Mouse (Mus musculus): ENCODE data around the gene Fndc3b.

The Fndc3b gene

GRCm38 (mm10) chr3:27691486-27692160 lies 19.5 kb downstream of the Fndc3b start:
- H3K4me3 ChIP-seq (replicated peaks; ENCODE audit: low read length) = no peak overlapping the region
- no peaks in the 10 kb centered on the region for H3K9me3 ChIP-seq (ENCODE audit: low read length)
- TF ChIP-seq POU5F1 (IDR thresholded peaks at IDR 0.05; ENCODE audit: borderline replicate concordance, low read length) (no peak), NANOG (IDR thresholded peaks at IDR 0.05; ENCODE audit: borderline replicate concordance, low read length) (no peak), CTCF (conservative IDR thresholded peaks at IDR 0.05; ENCODE audit: low read length) (no peak)
- H3K4me1 ChIP-seq (replicated peaks; ENCODE audit: low read depth, low read length) = peaks cover 49% of the 10 kb centered on the region
- H3K27me3 ChIP-seq (ENCODE audit: insufficient read depth, low read length) = no peaks in the 10 kb centered on the region
- H3K36me3 ChIP-seq (ENCODE audit: insufficient read depth, low read length) = no peaks in the 10 kb centered on the region

- H3K27me3 ChIP-seq (ENCODE audit: insufficient read depth, low read length) = no peaks in the 10 kb centered on the region
- H3K36me3 ChIP-seq (ENCODE audit: insufficient read depth, low read length) = no peaks in the 10 kb centered on the region
- no peak overlapping the region for H3K4me3 ChIP-seq (replicated peaks; ENCODE audit: low read length)
- no peak for TF ChIP-seq POU5F1 (IDR thresholded peaks at IDR 0.05; ENCODE audit: borderline replicate concordance, low read length)
- no peak for TF ChIP-seq NANOG (IDR thresholded peaks at IDR 0.05; ENCODE audit: borderline replicate concordance, low read length)
- no peak for TF ChIP-seq CTCF (conservative IDR thresholded peaks at IDR 0.05; ENCODE audit: low read length)
- peaks cover 33% of the 10 kb centered on the region for H3K4me1 ChIP-seq (replicated peaks; ENCODE audit: low read depth, low read length)
- H3K9me3 ChIP-seq (ENCODE audit: low read length) = no peaks in the 10 kb centered on the region
These were observed 21.1 kb downstream of the Fndc3b start for GRCm38 (mm10) chr3:27690030-27690429.

- peaks cover 28% of the 10 kb centered on the region for H3K4me1 ChIP-seq (replicated peaks; ENCODE audit: low read depth, low read length)
- no peaks in the 10 kb centered on the region for H3K9me3 ChIP-seq (ENCODE audit: low read length)
- no peak overlapping the region for H3K4me3 ChIP-seq (replicated peaks; ENCODE audit: low read length)
- TF ChIP-seq NANOG (IDR thresholded peaks at IDR 0.05; ENCODE audit: borderline replicate concordance, low read length) = no peak
- no peak for TF ChIP-seq POU5F1 (IDR thresholded peaks at IDR 0.05; ENCODE audit: borderline replicate concordance, low read length)
- TF ChIP-seq CTCF (conservative IDR thresholded peaks at IDR 0.05; ENCODE audit: low read length) = no peak
- no peaks in the 10 kb centered on the region for H3K36me3 ChIP-seq (ENCODE audit: insufficient read depth, low read length)
- no peaks in the 10 kb centered on the region for H3K27me3 ChIP-seq (ENCODE audit: insufficient read depth, low read length)
These were observed 21.8 kb downstream of the Fndc3b start for GRCm38 (mm10) chr3:27689149-27689865.

GRCm38 (mm10) chr3:27686732-27687491 lies 24.2 kb downstream of the Fndc3b start:
- no peaks in the 10 kb centered on the region for H3K27me3 ChIP-seq (ENCODE audit: insufficient read depth, low read length)
- no peak overlapping the region for H3K4me3 ChIP-seq (replicated peaks; ENCODE audit: low read length)
- H3K9me3 ChIP-seq (ENCODE audit: low read length) = no peaks in the 10 kb centered on the region
- TF ChIP-seq NANOG (IDR thresholded peaks at IDR 0.05; ENCODE audit: borderline replicate concordance, low read length) = no peak
- TF ChIP-seq CTCF (conservative IDR thresholded peaks at IDR 0.05; ENCODE audit: low read length) = no peak
- no peak for TF ChIP-seq POU5F1 (IDR thresholded peaks at IDR 0.05; ENCODE audit: borderline replicate concordance, low read length)
- no peaks in the 10 kb centered on the region for H3K36me3 ChIP-seq (ENCODE audit: insufficient read depth, low read length)
- peaks cover 27% of the 10 kb centered on the region for H3K4me1 ChIP-seq (replicated peaks; ENCODE audit: low read depth, low read length)

- Histone ChIP-seq H3K9me3 (ENCODE audit: low read length) (no peaks in the 10 kb centered on the region), H3K36me3 (ENCODE audit: insufficient read depth, low read length) (no peaks in the 10 kb centered on the region), H3K27me3 (ENCODE audit: insufficient read depth, low read length) (no peaks in the 10 kb centered on the region), H3K4me3 (replicated peaks; ENCODE audit: low read length) (no peak overlapping the region), H3K4me1 (replicated peaks; ENCODE audit: low read depth, low read length) (peaks cover 23% of the 10 kb centered on the region)
- no peak for TF ChIP-seq CTCF (conservative IDR thresholded peaks at IDR 0.05; ENCODE audit: low read length)
- TF ChIP-seq POU5F1 (IDR thresholded peaks at IDR 0.05; ENCODE audit: borderline replicate concordance, low read length) = no peak
- TF ChIP-seq NANOG (IDR thresholded peaks at IDR 0.05; ENCODE audit: borderline replicate concordance, low read length) = no peak
These were observed 25.4 kb downstream of the Fndc3b start for GRCm38 (mm10) chr3:27685650-27686208.

- H3K36me3 ChIP-seq (ENCODE audit: insufficient read depth, low read length) = no peaks in the 10 kb centered on the region
- H3K4me3 ChIP-seq (replicated peaks; ENCODE audit: low read length) = no peak overlapping the region
- peaks cover 23% of the 10 kb centered on the region for H3K4me1 ChIP-seq (replicated peaks; ENCODE audit: low read depth, low read length)
- H3K9me3 ChIP-seq (ENCODE audit: low read length) = no peaks in the 10 kb centered on the region
- H3K27me3 ChIP-seq (ENCODE audit: insufficient read depth, low read length) = no peaks in the 10 kb centered on the region
- TF ChIP-seq CTCF (conservative IDR thresholded peaks at IDR 0.05; ENCODE audit: low read length) (no peak), NANOG (IDR thresholded peaks at IDR 0.05; ENCODE audit: borderline replicate concordance, low read length) (no peak), POU5F1 (IDR thresholded peaks at IDR 0.05; ENCODE audit: borderline replicate concordance, low read length) (no peak)
These were observed 26.0 kb downstream of the Fndc3b start for GRCm38 (mm10) chr3:27685134-27685533.

GRCm38 (mm10) chr3:27683374-27683773 lies 27.7 kb downstream of the Fndc3b start:
- no peak for TF ChIP-seq CTCF (conservative IDR thresholded peaks at IDR 0.05; ENCODE audit: low read length)
- TF ChIP-seq POU5F1 (IDR thresholded peaks at IDR 0.05; ENCODE audit: borderline replicate concordance, low read length) = no peak
- TF ChIP-seq NANOG (IDR thresholded peaks at IDR 0.05; ENCODE audit: borderline replicate concordance, low read length) = no peak
- no peaks in the 10 kb centered on the region for H3K27me3 ChIP-seq (ENCODE audit: insufficient read depth, low read length)
- no peak overlapping the region for H3K4me3 ChIP-seq (replicated peaks; ENCODE audit: low read length)
- H3K36me3 ChIP-seq (ENCODE audit: insufficient read depth, low read length) = no peaks in the 10 kb centered on the region
- H3K4me1 ChIP-seq (replicated peaks; ENCODE audit: low read depth, low read length) = peaks cover 24% of the 10 kb centered on the region
- no peaks in the 10 kb centered on the region for H3K9me3 ChIP-seq (ENCODE audit: low read length)

GRCm38 (mm10) chr3:27677574-27677973 lies 33.5 kb downstream of the Fndc3b start:
- TF ChIP-seq POU5F1 (IDR thresholded peaks at IDR 0.05; ENCODE audit: borderline replicate concordance, low read length) (no peak), NANOG (IDR thresholded peaks at IDR 0.05; ENCODE audit: borderline replicate concordance, low read length) (no peak), CTCF (conservative IDR thresholded peaks at IDR 0.05; ENCODE audit: low read length) (no peak)
- H3K27me3 ChIP-seq (ENCODE audit: insufficient read depth, low read length) = no peaks in the 10 kb centered on the region
- H3K36me3 ChIP-seq (ENCODE audit: insufficient read depth, low read length) = no peaks in the 10 kb centered on the region
- H3K4me3 ChIP-seq (replicated peaks; ENCODE audit: low read length) = no peak overlapping the region
- H3K4me1 ChIP-seq (replicated peaks; ENCODE audit: low read depth, low read length) = peaks cover 42% of the 10 kb centered on the region
- H3K9me3 ChIP-seq (ENCODE audit: low read length) = no peaks in the 10 kb centered on the region

Data from E14TG2a.4 (cell line).